Mouse (Mus musculus) kidney, adult 2 months (tissue): ENCODE measurements at regions not wholly inside any gene's neighbourhood (a gene's known extent, or its start where the extent isn't known, plus 50 kb on each side); places are given as distances from the start of the nearest gene placed in this dataset.
"Not testable (repeated sequence)": the region's sequence is repeated elsewhere in the genome, so short reads cannot be mapped to it uniquely, and the experiment has no call there.

ENCODE experiments used
- DNase-seq: peaks from one replicate; pipeline ENCODE4 v3.0.0; 2021
- H3K27ac ChIP-seq: fragments of 200-500 bp; 2 replicates; pipeline ENCODE4 v1.5.1; 2012; ENCODE audit warnings: low read depth, low read length, control low read depth, inconsistent platforms; ENCODE audit not compliant: insufficient read depth
- H3K27me3 ChIP-seq: fragments of 200-500 bp; replicated peaks from 2 replicates; pipeline ENCODE4 v1.6.1; 2012; ENCODE audit warnings: mild to moderate bottlenecking, moderate library complexity, low read length, inconsistent platforms; ENCODE audit not compliant: control insufficient read depth, insufficient read depth
- H3K36me3 ChIP-seq: fragments of 200-500 bp; 2 replicates; pipeline ENCODE4 v1.6.1; 2012; ENCODE audit warnings: mild to moderate bottlenecking, moderate library complexity, low read length, inconsistent platforms; ENCODE audit not compliant: control insufficient read depth, insufficient read depth
- H3K4me1 ChIP-seq: fragments of 200-500 bp; 2 replicates; pipeline ENCODE4 v1.6.1; 2011; ENCODE audit warnings: low read length; ENCODE audit not compliant: control insufficient read depth, insufficient read depth
- H3K4me3 ChIP-seq: fragments of 200-500 bp; 2 replicates; pipeline ENCODE4 v1.5.1; 2011; ENCODE audit warnings: mild to moderate bottlenecking, low read depth, low read length, control low read depth; ENCODE audit not compliant: insufficient read depth
- CTCF ChIP-seq: fragments of 200-500 bp; conservative IDR thresholded peaks from 2 replicates; pipeline ENCODE4 v1.5.1; 2011; ENCODE audit warnings: low read depth, mild to moderate bottlenecking, control low read depth, low read length, moderate library complexity, mixed read lengths; ENCODE audit not compliant: insufficient read depth, insufficient read length
- POLR2A ChIP-seq: fragments of 200-500 bp; IDR thresholded peaks from one replicate; pipeline ENCODE4 v1.6.1; 2011; ENCODE audit warnings: low read depth, low read length, control low read depth
- WGBS: fragments of 180-500 bp; shearing (Covaris S2); methylation state at CpG from one replicate; pipeline ENCODE4 v1.1.7; 2018; 5-methylcytosine and 5-hydroxymethylcytosine counted together

DNA sequence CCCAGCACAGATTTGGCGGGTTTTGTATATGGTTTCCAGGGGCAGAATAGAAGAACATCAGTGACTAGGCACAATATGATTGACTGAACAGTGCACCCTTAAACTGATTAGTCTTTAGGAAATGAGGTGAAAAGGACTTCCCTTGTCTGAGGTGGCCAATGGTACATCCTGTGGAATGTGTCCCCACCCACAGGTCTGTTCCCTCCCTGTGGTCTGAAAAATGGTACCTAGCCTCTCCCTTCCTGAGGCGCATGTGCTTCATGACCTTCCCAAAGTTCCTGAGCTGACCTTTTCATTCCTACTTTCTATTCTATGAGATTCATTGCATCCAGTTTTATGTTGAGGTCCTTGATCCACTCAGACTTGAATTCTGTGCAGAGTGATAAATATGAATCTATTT is 76.0 kb downstream of the Zfp97 start:
- not testable (repeated sequence) for H3K27ac ChIP-seq, H3K36me3 ChIP-seq, DNase-seq, H3K27me3 ChIP-seq, H3K4me3 ChIP-seq, H3K4me1 ChIP-seq
- 90% methylated on average over 2 of the region's 2 CpGs for WGBS

DNA sequence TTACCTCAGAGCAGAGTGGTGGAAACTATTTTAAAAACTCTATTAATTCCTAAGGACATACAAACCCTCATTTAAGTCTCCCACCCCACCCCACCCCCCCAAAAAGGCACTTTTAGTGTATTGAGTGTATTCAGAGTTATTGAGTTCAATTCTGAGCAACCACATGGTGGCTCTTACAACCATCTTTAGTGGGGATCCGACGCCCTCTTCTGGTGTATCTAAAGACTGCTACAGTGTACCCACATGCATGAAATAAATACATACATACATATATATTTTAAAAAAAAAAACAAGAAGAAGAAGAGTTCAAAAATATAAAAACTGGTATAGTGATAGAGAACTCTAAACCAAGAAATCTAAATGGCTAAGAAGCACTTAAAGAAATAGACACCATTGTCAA is 107.9 kb downstream of the Zfp97 start:
- Histone ChIP-seq H3K27ac (no peak overlapping the region), H3K36me3 (no peaks in the 10 kb centered on the region), H3K4me1 (no peaks in the 10 kb centered on the region), H3K27me3 (no peaks in the 10 kb centered on the region), H3K4me3 (no peak overlapping the region)
- DNase-seq, result no peak
- no peak for TF ChIP-seq POLR2A
- no peak for TF ChIP-seq CTCF
- 33% methylated on average over 2 of the region's 2 CpGs for WGBS

DNA sequence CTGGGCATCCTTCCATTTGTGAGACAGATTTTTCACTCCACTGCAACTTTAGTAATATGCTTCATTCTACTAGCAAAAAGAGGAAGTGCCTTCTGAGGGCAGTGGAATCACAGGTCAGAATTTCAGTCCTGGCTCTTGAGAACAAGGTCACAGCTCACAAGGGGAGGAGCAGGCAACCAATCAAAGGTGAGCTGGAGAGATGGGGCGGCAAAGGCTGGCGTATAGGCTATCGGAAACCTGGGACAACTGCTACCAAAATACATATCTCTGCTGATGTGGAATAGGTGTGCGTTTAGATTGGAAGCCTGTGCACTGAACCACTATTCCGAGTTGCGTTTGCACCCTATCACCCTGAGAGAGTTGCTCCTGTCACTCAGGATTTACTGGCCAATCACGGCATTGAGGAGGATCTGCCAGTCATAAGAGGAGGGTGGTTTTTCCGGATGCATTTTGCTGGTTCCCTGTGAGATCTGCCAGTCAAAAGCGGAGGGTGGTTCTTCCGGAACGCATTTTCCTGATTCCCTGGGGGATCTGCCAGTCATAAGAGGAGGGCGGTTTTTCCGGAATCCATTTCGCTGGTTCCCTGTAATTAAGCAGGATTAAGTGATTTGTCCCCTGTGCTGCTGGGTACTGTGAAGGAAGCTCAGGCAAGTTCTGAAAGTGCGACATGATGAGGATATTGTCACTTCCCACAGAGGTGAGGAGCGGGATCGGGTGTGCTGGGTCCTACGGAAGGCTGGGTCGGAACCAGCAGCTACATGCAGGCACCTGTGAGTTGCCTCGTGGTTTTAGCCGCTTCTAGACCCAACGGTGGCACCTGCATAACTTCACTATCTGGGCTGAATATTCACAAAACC is 113.3 kb downstream of the Zfp97 start:
- H3K4me3 ChIP-seq, result peak overlapping the region; percentile 71
- under 1% methylated on average over 22 of the region's 22 CpGs for WGBS
- peak; percentile 98 for DNase-seq
- H3K27ac ChIP-seq, result peak overlapping the region; percentile 82
- H3K4me1 ChIP-seq, H3K27me3 ChIP-seq, H3K36me3 ChIP-seq: not testable (repeated sequence)

DNA sequence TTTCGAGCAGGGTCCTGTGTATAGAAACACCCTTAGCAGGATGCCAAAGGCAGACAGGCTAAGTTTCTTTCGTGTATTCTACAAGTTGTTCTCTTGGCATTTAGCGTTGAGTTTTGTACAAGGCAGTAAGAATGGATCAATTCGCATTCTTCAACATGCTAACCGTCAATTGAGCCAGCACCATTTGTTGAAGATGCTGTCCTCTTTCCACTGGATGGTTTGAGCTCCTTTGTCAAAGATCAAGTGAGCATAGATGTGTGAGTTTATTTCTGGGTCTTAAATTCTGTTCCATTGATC is 113.9 kb downstream of the Zfp97 start:
- H3K36me3 ChIP-seq, result not testable (repeated sequence)

More for the DNA sequence above, 113.9 kb downstream of the Zfp97 start:
- H3K4me1 ChIP-seq, DNase-seq, H3K27me3 ChIP-seq: not testable (repeated sequence)
- H3K4me3 ChIP-seq, result peak overlapping the region; percentile 53
- H3K27ac ChIP-seq, result 0 out of 2 replicates have a peak overlapping the region, but pooled peaks have one; percentile 63
- under 1% methylated on average over 5 of the region's 5 CpGs for WGBS
